Mouse (Mus musculus) forebrain, embryonic 16.5 days (tissue): Measurements from ENCODE around the gene Babam2. TPM values are rescaled to one million over a fixed set of nuclear protein-coding genes. Genes with fewer than 3 reads are reported as not detected.

Experiments used
- ATAC-seq: fragments of 200-750 bp; cut with Nextera tagmentation; 2 replicates; pipeline ENCODE4 v1.8.0; 2017; ENCODE audit warnings: mild to moderate bottlenecking, moderate library complexity
- H3K27ac ChIP-seq: fragments of 300-500 bp; sonication (generic); 2 replicates; pipeline ENCODE4 v1.5.1; 2014; ENCODE audit warnings: low read length, control low read depth
- H3K27me3 ChIP-seq: fragments of 300-500 bp; sonication (generic); replicated peaks from 2 replicates; pipeline ENCODE4 v1.6.1; 2014; ENCODE audit warnings: low read length; ENCODE audit not compliant: control insufficient read depth, insufficient read depth
- H3K36me3 ChIP-seq: fragments of 300-500 bp; sonication (generic); 2 replicates; pipeline ENCODE4 v1.6.1; 2014; ENCODE audit not compliant: control insufficient read depth, insufficient read depth
- H3K4me1 ChIP-seq: fragments of 300-500 bp; sonication (generic); replicated peaks from 2 replicates; pipeline ENCODE4 v1.6.1; 2014; ENCODE audit warnings: low read length; ENCODE audit not compliant: control insufficient read depth, insufficient read depth
- H3K4me2 ChIP-seq: fragments of 300-500 bp; sonication (generic); 2 replicates; pipeline ENCODE4 v1.6.1; 2014; ENCODE audit warnings: mild to moderate bottlenecking, low read length, control low read depth
- H3K4me3 ChIP-seq: fragments of 300-500 bp; sonication (generic); replicated peaks from 2 replicates; pipeline ENCODE4 v1.5.1; 2014; ENCODE audit warnings: mild to moderate bottlenecking, low read length, control low read depth
- H3K9ac ChIP-seq: fragments of 300-500 bp; sonication (generic); replicated peaks from 2 replicates; pipeline ENCODE4 v1.6.1; 2014; ENCODE audit warnings: low read depth, low read length, control low read depth
- H3K9me3 ChIP-seq: fragments of 300-500 bp; sonication (generic); 2 replicates; pipeline ENCODE4 v1.6.1; 2016; ENCODE audit warnings: low read length; ENCODE audit not compliant: control insufficient read depth
- WGBS: fragments of 180-500 bp; shearing (Covaris S2); extraction: QIAGEN DNeasy Blood & Tissue Kit; methylation state at CpG from one replicate; pipeline ENCODE4 v1.1.7; 2014; 5-methylcytosine and 5-hydroxymethylcytosine counted together
- polyA plus RNA-seq: library from polyadenylated mRNA; unstranded; fragments of >200 nt; fragmentation: Nextera tagmentation; extraction: Ambion mirVana; gene quantifications from 2 replicates; pipeline ENCODE4 v1.2.1, GENCODE M21; 2015

Babam2 gene
- polyA plus RNA-seq, 1 experiment from 2014 or later, result 53.5 TPM

GRCm38 (mm10) chr5:31828747-31829146 is 131.3 kb downstream of the Babam2 start:
- Histone ChIP-seq H3K27me3 (no peaks in the 10 kb centered on the region), H3K36me3 (no peaks in the 10 kb centered on the region), H3K4me2 (no peak overlapping the region), H3K9ac (no peak overlapping the region), H3K9me3 (no peaks in the 10 kb centered on the region), H3K4me1 (no peaks in the 10 kb centered on the region), H3K4me3 (no peak overlapping the region), H3K27ac (no peak overlapping the region)
- no peak for ATAC-seq
- 96% methylated on average over 10 of the region's 10 CpGs for WGBS

- Histone ChIP-seq H3K4me3 (no peak overlapping the region), H3K9me3 (no peaks in the 10 kb centered on the region), H3K4me2 (no peak overlapping the region), H3K4me1 (no peaks in the 10 kb centered on the region), H3K36me3 (no peaks in the 10 kb centered on the region), H3K9ac (no peak overlapping the region), H3K27me3 (no peaks in the 10 kb centered on the region), H3K27ac (no peak overlapping the region)
- WGBS, result 63% methylated on average over 1 of the region's 1 CpGs
- no peak for ATAC-seq
Measured at GRCm38 (mm10) chr5:31829588-31829987, 132.1 kb downstream of the Babam2 start.

GRCm38 (mm10) chr5:31831587-31831986 is 134.1 kb downstream of the Babam2 start:
- no peaks in the 10 kb centered on the region for H3K27me3 ChIP-seq
- ATAC-seq, result no peak
- 41% methylated on average over 1 of the region's 1 CpGs for WGBS
- H3K4me2 ChIP-seq, result no peak overlapping the region
- no peak overlapping the region for H3K4me3 ChIP-seq
- H3K36me3 ChIP-seq, result no peaks in the 10 kb centered on the region
- H3K4me1 ChIP-seq, result no peaks in the 10 kb centered on the region
- no peak overlapping the region for H3K9ac ChIP-seq
- H3K27ac ChIP-seq, result no peak overlapping the region
- H3K9me3 ChIP-seq, result 0 out of 2 replicates have a peak, but pooled peaks cover 3% of the 10 kb centered on the region

- Histone ChIP-seq H3K4me3 (no peak overlapping the region), H3K9me3 (0 out of 2 replicates have a peak, but pooled peaks cover 3% of the 10 kb centered on the region), H3K4me1 (no peaks in the 10 kb centered on the region), H3K27ac (no peak overlapping the region), H3K4me2 (no peak overlapping the region), H3K9ac (no peak overlapping the region), H3K27me3 (no peaks in the 10 kb centered on the region), H3K36me3 (no peaks in the 10 kb centered on the region)
- WGBS, result 92% methylated on average over 2 of the region's 2 CpGs
- no peak for ATAC-seq
Measured at GRCm38 (mm10) chr5:31835691-31836090, 138.2 kb downstream of the Babam2 start.

GRCm38 (mm10) chr5:31839973-31840372 is 142.5 kb downstream of the Babam2 start:
- no peak for ATAC-seq
- no peaks in the 10 kb centered on the region for H3K4me1 ChIP-seq

GRCm38 (mm10) chr5:31840406-31840805 is 142.9 kb downstream of the Babam2 start:
- Histone ChIP-seq H3K4me2 (no peak overlapping the region), H3K9me3 (no peaks in the 10 kb centered on the region), H3K27ac (no peak overlapping the region), H3K36me3 (no peaks in the 10 kb centered on the region), H3K27me3 (no peaks in the 10 kb centered on the region), H3K4me3 (no peak overlapping the region), H3K9ac (no peak overlapping the region), H3K4me1 (no peaks in the 10 kb centered on the region)
- WGBS, result 87% methylated on average over 1 of the region's 1 CpGs
- no peak for ATAC-seq

More at GRCm38 (mm10) chr5:31839973-31840372, 142.5 kb downstream of the Babam2 start:
- no peak overlapping the region for H3K4me2 ChIP-seq
- no peaks in the 10 kb centered on the region for H3K36me3 ChIP-seq
- H3K9ac ChIP-seq, result no peak overlapping the region
- no peak overlapping the region for H3K4me3 ChIP-seq
- H3K9me3 ChIP-seq, result 0 out of 2 replicates have a peak, but pooled peaks cover 3% of the 10 kb centered on the region
- H3K27me3 ChIP-seq, result no peaks in the 10 kb centered on the region
- H3K27ac ChIP-seq, result no peak overlapping the region

- no peak overlapping the region for H3K4me3 ChIP-seq
- no peak overlapping the region for H3K9ac ChIP-seq
- H3K27me3 ChIP-seq, result no peaks in the 10 kb centered on the region
- H3K36me3 ChIP-seq, result no peaks in the 10 kb centered on the region
- no peaks in the 10 kb centered on the region for H3K9me3 ChIP-seq
- WGBS, result 89% methylated on average over 3 of the region's 3 CpGs
- no peak overlapping the region for H3K27ac ChIP-seq
- no peaks in the 10 kb centered on the region for H3K4me1 ChIP-seq
- ATAC-seq, result no peak
- H3K4me2 ChIP-seq, result no peak overlapping the region
Measured at GRCm38 (mm10) chr5:31844856-31845255, 147.4 kb downstream of the Babam2 start.

GRCm38 (mm10) chr5:31846971-31847370 is 149.5 kb downstream of the Babam2 start:
- ATAC-seq, result no peak

GRCm38 (mm10) chr5:31848995-31849394 is 151.5 kb downstream of the Babam2 start:
- ATAC-seq, result no peak
- no peak overlapping the region for H3K4me2 ChIP-seq
- no peaks in the 10 kb centered on the region for H3K36me3 ChIP-seq
- H3K4me1 ChIP-seq, result no peaks in the 10 kb centered on the region
- no peaks in the 10 kb centered on the region for H3K27me3 ChIP-seq
- H3K4me3 ChIP-seq, result no peak overlapping the region
- no peak overlapping the region for H3K9ac ChIP-seq
- no peak overlapping the region for H3K27ac ChIP-seq
- H3K9me3 ChIP-seq, result no peaks in the 10 kb centered on the region

More at GRCm38 (mm10) chr5:31846971-31847370, 149.5 kb downstream of the Babam2 start:
- Histone ChIP-seq H3K9ac (no peak overlapping the region), H3K9me3 (no peaks in the 10 kb centered on the region), H3K27me3 (no peaks in the 10 kb centered on the region), H3K4me1 (no peaks in the 10 kb centered on the region), H3K4me2 (no peak overlapping the region), H3K36me3 (no peaks in the 10 kb centered on the region), H3K27ac (no peak overlapping the region), H3K4me3 (no peak overlapping the region)

GRCm38 (mm10) chr5:31852786-31853185 is 155.3 kb downstream of the Babam2 start:
- ATAC-seq, result no peak
- no peak overlapping the region for H3K9ac ChIP-seq
- H3K27ac ChIP-seq, result no peak overlapping the region
- no peak overlapping the region for H3K4me2 ChIP-seq
- H3K4me1 ChIP-seq, result no peaks in the 10 kb centered on the region
- WGBS, result 89% methylated on average over 1 of the region's 1 CpGs
- H3K36me3 ChIP-seq, result no peaks in the 10 kb centered on the region
- H3K4me3 ChIP-seq, result no peak overlapping the region
- no peaks in the 10 kb centered on the region for H3K27me3 ChIP-seq
- H3K9me3 ChIP-seq, result no peaks in the 10 kb centered on the region
